Mouse (Mus musculus): Measurements from ENCODE around the gene Slc35f4. TPM values are rescaled to one million over a fixed set of nuclear protein-coding genes. Genes with fewer than 3 reads are reported as not detected.

Slc35f4 gene
- total and polyA plus RNA-seq, 2 experiments: not detected

DNA sequence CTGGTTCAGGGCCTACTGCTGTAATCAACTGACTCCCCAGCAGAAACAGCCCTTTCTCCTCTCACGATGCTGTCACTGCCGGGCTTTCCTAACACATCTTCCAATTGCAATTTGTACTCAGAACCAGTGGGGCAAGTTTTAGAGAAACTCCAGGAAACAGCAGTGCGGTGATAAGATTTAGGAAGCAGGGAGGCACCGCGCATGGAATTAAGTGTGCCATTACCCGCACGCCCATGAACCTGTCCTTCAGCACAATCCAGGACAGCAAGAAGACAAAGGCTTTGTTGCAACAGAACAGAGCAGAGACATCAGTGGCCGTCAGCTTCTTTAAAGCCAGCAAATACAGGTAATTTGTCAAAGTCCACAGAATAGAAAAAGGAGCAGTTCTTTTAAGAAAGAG, 212.5 kb downstream of the Slc35f4 start:
- H3K36me3 ChIP-seq (ENCODE audit: control insufficient read depth, insufficient read depth, low read length): no peaks in the 10 kb centered on the region
- H3K27me3 ChIP-seq (ENCODE audit: control insufficient read depth, insufficient read depth, low read length): no peaks in the 10 kb centered on the region
- TF ChIP-seq CTCF (IDR thresholded peaks at IDR 0.05; ENCODE audit: low read depth, low read length) (no peak), POLR2A (IDR thresholded peaks at IDR 0.05; ENCODE audit: extremely low read depth, insufficient read depth, low read length) (no peak)
- no peak overlapping the region for H3K4me3 ChIP-seq (ENCODE audit: insufficient read depth, low read depth, low read length)
- no peak overlapping the region for H3K9ac ChIP-seq (ENCODE audit: low read depth, low read length)
- no peak for DNase-seq (ENCODE audit: extremely low read depth, low read depth, low spot score)
- H3K27ac ChIP-seq (replicated peaks; ENCODE audit: insufficient read depth, low read depth, low read length): no peak overlapping the region
- no peaks in the 10 kb centered on the region for H3K4me1 ChIP-seq (ENCODE audit: control insufficient read depth, insufficient read depth, low read length)
- 65% methylated on average over 8 of the region's 8 CpGs for WGBS
- no peaks in the 10 kb centered on the region for H3K79me2 ChIP-seq (ENCODE audit: control insufficient read depth, insufficient read depth, low read length)

DNA sequence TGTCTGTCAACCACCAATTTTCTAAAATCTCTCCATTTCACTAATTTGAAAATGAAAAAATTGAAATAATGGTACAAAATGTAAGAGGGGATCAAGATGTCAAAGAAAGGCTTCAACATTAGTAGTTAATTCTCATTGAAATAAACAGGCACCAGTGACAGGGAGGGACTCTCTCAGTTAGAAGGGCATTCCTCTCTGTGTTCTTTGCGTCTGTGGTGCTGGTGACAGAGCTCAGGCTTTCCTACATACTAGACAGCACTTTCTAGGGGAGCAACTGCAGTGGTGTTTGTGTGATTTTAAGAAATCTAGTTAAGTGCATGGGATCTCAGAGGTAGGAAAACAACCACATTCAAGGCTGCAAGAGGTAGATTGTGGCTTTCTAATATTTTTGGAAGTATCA, 214.3 kb downstream of the Slc35f4 start:
- no peak overlapping the region for H3K4me3 ChIP-seq (ENCODE audit: insufficient read depth, low read depth, low read length)
- no peak for DNase-seq (ENCODE audit: extremely low read depth, low read depth, low spot score)
- H3K27ac ChIP-seq (replicated peaks; ENCODE audit: insufficient read depth, low read depth, low read length): no peak overlapping the region
- no peaks in the 10 kb centered on the region for H3K4me1 ChIP-seq (ENCODE audit: control insufficient read depth, insufficient read depth, low read length)
- H3K79me2 ChIP-seq (ENCODE audit: control insufficient read depth, insufficient read depth, low read length): no peaks in the 10 kb centered on the region
- H3K27me3 ChIP-seq (ENCODE audit: control insufficient read depth, insufficient read depth, low read length): no peaks in the 10 kb centered on the region
- TF ChIP-seq POLR2A (IDR thresholded peaks at IDR 0.05; ENCODE audit: extremely low read depth, insufficient read depth, low read length): no peak
- no peak for TF ChIP-seq CTCF (IDR thresholded peaks at IDR 0.05; ENCODE audit: low read depth, low read length)
- H3K36me3 ChIP-seq (ENCODE audit: control insufficient read depth, insufficient read depth, low read length): no peaks in the 10 kb centered on the region
- H3K9ac ChIP-seq (ENCODE audit: low read depth, low read length): no peak overlapping the region
- 66% methylated on average over 1 of the region's 1 CpGs for WGBS

DNA sequence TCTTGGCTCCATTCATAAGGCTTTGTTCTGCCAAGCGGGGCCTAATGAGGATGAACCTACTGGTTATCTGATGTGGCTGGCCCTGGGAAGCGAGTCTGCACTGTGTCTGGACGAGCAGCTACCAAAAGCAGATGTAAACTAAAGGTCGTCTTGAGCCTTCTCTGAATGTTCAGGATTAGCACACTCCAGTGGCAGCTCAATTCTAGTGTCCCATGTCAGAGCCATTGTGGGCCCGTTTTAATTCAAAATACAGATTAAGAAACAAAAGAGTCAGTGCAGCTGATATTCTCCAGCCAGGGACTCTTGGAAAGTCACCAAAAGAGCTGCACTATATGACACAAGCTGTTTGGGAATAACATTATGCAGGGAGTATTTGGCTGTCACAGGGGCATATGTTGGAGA, 214.8 kb downstream of the Slc35f4 start:
- Histone ChIP-seq H3K9ac (ENCODE audit: low read depth, low read length) (no peak overlapping the region), H3K36me3 (ENCODE audit: control insufficient read depth, insufficient read depth, low read length) (no peaks in the 10 kb centered on the region), H3K27ac (replicated peaks; ENCODE audit: insufficient read depth, low read depth, low read length) (no peak overlapping the region), H3K4me3 (ENCODE audit: insufficient read depth, low read depth, low read length) (no peak overlapping the region), H3K4me1 (ENCODE audit: control insufficient read depth, insufficient read depth, low read length) (no peaks in the 10 kb centered on the region), H3K27me3 (ENCODE audit: control insufficient read depth, insufficient read depth, low read length) (no peaks in the 10 kb centered on the region), H3K79me2 (ENCODE audit: control insufficient read depth, insufficient read depth, low read length) (no peaks in the 10 kb centered on the region)
- DNase-seq (ENCODE audit: extremely low read depth, low read depth, low spot score): no peak
- WGBS: 73% methylated on average over 5 of the region's 5 CpGs
- TF ChIP-seq CTCF (IDR thresholded peaks at IDR 0.05; ENCODE audit: low read depth, low read length): no peak
- no peak for TF ChIP-seq POLR2A (IDR thresholded peaks at IDR 0.05; ENCODE audit: extremely low read depth, insufficient read depth, low read length)

DNA sequence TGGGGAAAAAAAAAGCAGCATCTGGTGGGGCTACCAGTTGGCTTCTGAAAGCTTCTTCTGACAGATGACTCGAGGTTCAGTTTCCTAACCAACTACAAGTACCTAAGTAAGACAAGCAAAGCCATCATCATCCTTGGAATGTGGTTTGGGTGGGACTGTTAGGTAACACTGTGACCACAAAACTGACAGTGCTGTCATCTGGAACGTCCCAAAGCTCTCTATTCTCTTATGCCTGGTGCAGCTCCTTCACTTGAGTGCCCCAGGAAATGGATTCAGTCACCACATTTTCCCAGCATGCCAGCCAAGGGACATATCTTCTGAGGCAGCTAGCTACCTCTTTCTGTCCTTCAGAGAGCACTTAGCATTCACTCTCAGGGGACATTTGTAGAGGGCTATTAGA, 216.2 kb downstream of the Slc35f4 start:
- Histone ChIP-seq H3K4me1 (ENCODE audit: control insufficient read depth, insufficient read depth, low read length) (no peaks in the 10 kb centered on the region), H3K27ac (replicated peaks; ENCODE audit: insufficient read depth, low read depth, low read length) (no peak overlapping the region), H3K4me3 (ENCODE audit: insufficient read depth, low read depth, low read length) (no peak overlapping the region), H3K79me2 (ENCODE audit: control insufficient read depth, insufficient read depth, low read length) (no peaks in the 10 kb centered on the region), H3K27me3 (ENCODE audit: control insufficient read depth, insufficient read depth, low read length) (no peaks in the 10 kb centered on the region), H3K9ac (ENCODE audit: low read depth, low read length) (no peak overlapping the region), H3K36me3 (ENCODE audit: control insufficient read depth, insufficient read depth, low read length) (no peaks in the 10 kb centered on the region)
- DNase-seq (ENCODE audit: extremely low read depth, low read depth, low spot score): no peak
- TF ChIP-seq CTCF (IDR thresholded peaks at IDR 0.05; ENCODE audit: low read depth, low read length) (no peak), POLR2A (IDR thresholded peaks at IDR 0.05; ENCODE audit: extremely low read depth, insufficient read depth, low read length) (no peak)
- WGBS: 61% methylated on average over 2 of the region's 2 CpGs

DNA sequence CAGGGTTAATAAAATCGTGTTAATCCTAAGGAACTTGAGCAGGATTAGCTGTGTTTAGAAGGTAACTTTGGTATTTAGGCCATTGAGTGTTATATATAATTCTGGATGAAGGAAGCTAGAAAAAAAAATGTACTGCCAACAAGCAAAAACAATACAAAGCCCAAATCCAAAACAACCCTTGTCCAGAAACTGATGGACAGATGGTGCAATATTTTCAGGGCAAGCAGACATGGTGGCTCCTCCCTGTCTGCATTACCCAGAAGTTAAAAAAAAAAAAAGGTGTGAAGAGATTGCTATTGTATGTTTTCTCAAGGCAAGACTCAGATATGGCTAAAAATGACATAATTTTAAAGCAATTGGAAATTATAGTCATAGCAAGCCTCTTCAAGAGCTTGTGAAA, 217.3 kb downstream of the Slc35f4 start:
- 48% methylated on average over 1 of the region's 1 CpGs for WGBS
- no peak overlapping the region for H3K4me3 ChIP-seq (ENCODE audit: insufficient read depth, low read depth, low read length)
- no peaks in the 10 kb centered on the region for H3K79me2 ChIP-seq (ENCODE audit: control insufficient read depth, insufficient read depth, low read length)
- no peaks in the 10 kb centered on the region for H3K27me3 ChIP-seq (ENCODE audit: control insufficient read depth, insufficient read depth, low read length)
- no peaks in the 10 kb centered on the region for H3K4me1 ChIP-seq (ENCODE audit: control insufficient read depth, insufficient read depth, low read length)
- H3K27ac ChIP-seq (replicated peaks; ENCODE audit: insufficient read depth, low read depth, low read length): no peak overlapping the region
- no peak overlapping the region for H3K9ac ChIP-seq (ENCODE audit: low read depth, low read length)
- H3K36me3 ChIP-seq (ENCODE audit: control insufficient read depth, insufficient read depth, low read length): no peaks in the 10 kb centered on the region
- TF ChIP-seq CTCF (IDR thresholded peaks at IDR 0.05; ENCODE audit: low read depth, low read length): no peak
- no peak for TF ChIP-seq POLR2A (IDR thresholded peaks at IDR 0.05; ENCODE audit: extremely low read depth, insufficient read depth, low read length)
- no peak for DNase-seq (ENCODE audit: extremely low read depth, low read depth, low spot score)

DNA sequence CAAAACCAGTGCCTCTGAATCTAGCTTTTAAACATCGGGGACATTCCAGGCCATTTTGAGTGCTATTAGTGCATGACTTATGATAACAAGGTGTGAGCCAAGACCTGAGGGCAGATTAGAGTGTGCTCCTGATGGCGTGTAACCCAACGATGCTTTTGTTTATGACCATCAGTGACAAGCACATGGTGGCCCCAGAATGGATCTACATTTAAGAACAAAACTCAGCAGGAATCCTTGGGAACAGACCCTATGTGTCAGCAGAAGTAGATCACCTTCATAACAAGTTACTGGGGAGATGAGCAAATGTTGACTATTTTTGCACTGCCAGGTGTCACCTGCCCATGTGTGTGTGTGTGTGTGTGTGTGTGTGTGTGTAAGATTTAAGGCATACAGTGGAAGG, 218.0 kb downstream of the Slc35f4 start:
- no peak for TF ChIP-seq POLR2A (IDR thresholded peaks at IDR 0.05; ENCODE audit: extremely low read depth, insufficient read depth, low read length)
- TF ChIP-seq CTCF (IDR thresholded peaks at IDR 0.05; ENCODE audit: low read depth, low read length): no peak
- 89% methylated on average over 3 of the region's 3 CpGs for WGBS
- Histone ChIP-seq H3K4me1 (ENCODE audit: control insufficient read depth, insufficient read depth, low read length) (no peaks in the 10 kb centered on the region), H3K4me3 (ENCODE audit: insufficient read depth, low read depth, low read length) (no peak overlapping the region), H3K36me3 (ENCODE audit: control insufficient read depth, insufficient read depth, low read length) (no peaks in the 10 kb centered on the region), H3K27me3 (ENCODE audit: control insufficient read depth, insufficient read depth, low read length) (no peaks in the 10 kb centered on the region), H3K27ac (replicated peaks; ENCODE audit: insufficient read depth, low read depth, low read length) (no peak overlapping the region), H3K79me2 (ENCODE audit: control insufficient read depth, insufficient read depth, low read length) (no peaks in the 10 kb centered on the region), H3K9ac (ENCODE audit: low read depth, low read length) (no peak overlapping the region)
- DNase-seq (ENCODE audit: extremely low read depth, low read depth, low spot score): no peak
